Mouse (Mus musculus): ENCODE data around the gene BC035044. TPM values are rescaled to one million over a fixed set of nuclear protein-coding genes. Genes with fewer than 3 reads are reported as not detected.

Gene BC035044
- polyA plus RNA-seq (2014; fragmentation: Illumina TruSeq; extraction: RNeasy Lipid Tissue Mini Kit (QIAGEN cat#74804); ENCODE audit: low read depth, low replicate concordance), result 0.28 TPM

DNA sequence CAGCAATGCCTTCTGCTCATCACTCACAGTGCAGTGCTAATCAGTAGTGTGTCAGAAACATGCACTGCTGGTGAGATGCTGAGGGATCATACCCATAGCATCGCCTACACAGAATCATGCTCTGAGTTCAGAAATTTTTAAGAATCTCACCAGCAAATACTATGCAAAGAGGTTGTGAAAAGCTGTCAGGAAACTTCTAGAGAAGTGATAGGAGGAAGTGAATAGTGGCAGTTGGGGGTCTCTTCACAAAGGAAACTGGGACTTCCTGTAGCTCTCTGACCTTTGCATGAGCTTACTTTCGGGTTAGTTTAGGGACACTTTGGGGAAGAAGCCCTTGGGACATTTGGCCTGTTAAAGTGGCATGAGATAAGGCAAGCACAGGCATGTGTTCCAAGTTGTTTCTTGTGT lies at the start of gene BC035044:
Gene BC035044, minus strand, starts transcription at position 179 of the 408 bp plus-strand sequence.

GRCm38 (mm10) chr6:128934081-128934480 lies 43.2 kb upstream of the BC035044 start, which contains the start of gene Clec2g:
Gene Clec2g, plus strand, starts transcription at chr6:128934381.

GRCm38 (mm10) chr6:128887091-128887790 lies 3.7 kb downstream of the BC035044 start, which contains the start of gene Clec2i:
Gene Clec2i, plus strand, starts transcription at chr6:128887588.

GRCm38 (mm10) chr6:128826132-128826531 lies 64.8 kb downstream of the BC035044 start, which contains the start of the genes Gm44511 and Klrb1b:
Gene Gm44511, minus strand, starts transcription at chr6:128826315.
Gene Klrb1b, minus strand, starts transcription at chr6:128826331.

Other genes with a start within 250 kb of the BC035044 start
- 152 TPM for gene Clec2h, start 228.7 kb downstream of the BC035044 start, polyA plus RNA-seq (2014; fragmentation: Illumina TruSeq; extraction: RNeasy Lipid Tissue Mini Kit (QIAGEN cat#74804); ENCODE audit: low read depth, low replicate concordance)
- gene Klrb1, start 168.1 kb downstream of the BC035044 start, polyA plus RNA-seq (2014; fragmentation: Illumina TruSeq; extraction: RNeasy Lipid Tissue Mini Kit (QIAGEN cat#74804); ENCODE audit: low read depth, low replicate concordance), result not detected
- gene Klrb1c, start 101.9 kb downstream of the BC035044 start, polyA plus RNA-seq (2014; fragmentation: Illumina TruSeq; extraction: RNeasy Lipid Tissue Mini Kit (QIAGEN cat#74804); ENCODE audit: low read depth, low replicate concordance), result not detected
- gene Gm44511, start 64.8 kb downstream of the BC035044 start, polyA plus RNA-seq (2014; fragmentation: Illumina TruSeq; extraction: RNeasy Lipid Tissue Mini Kit (QIAGEN cat#74804); ENCODE audit: low read depth, low replicate concordance), result not detected
- gene Klrb1b, start 64.8 kb downstream of the BC035044 start, polyA plus RNA-seq (2014; fragmentation: Illumina TruSeq; extraction: RNeasy Lipid Tissue Mini Kit (QIAGEN cat#74804); ENCODE audit: low read depth, low replicate concordance), result 0.73 TPM
- 1.2 TPM for gene Clec2i, start 3.5 kb downstream of the BC035044 start, polyA plus RNA-seq (2014; fragmentation: Illumina TruSeq; extraction: RNeasy Lipid Tissue Mini Kit (QIAGEN cat#74804); ENCODE audit: low read depth, low replicate concordance)
- not detected for gene Clec2g, start 43.3 kb upstream of the BC035044 start, polyA plus RNA-seq (2014; fragmentation: Illumina TruSeq; extraction: RNeasy Lipid Tissue Mini Kit (QIAGEN cat#74804); ENCODE audit: low read depth, low replicate concordance)
- 1.3 TPM for gene Klrb1f, start 154.8 kb upstream of the BC035044 start, polyA plus RNA-seq (2014; fragmentation: Illumina TruSeq; extraction: RNeasy Lipid Tissue Mini Kit (QIAGEN cat#74804); ENCODE audit: low read depth, low replicate concordance)
- gene Clec2e, start 209.8 kb upstream of the BC035044 start, polyA plus RNA-seq (2014; fragmentation: Illumina TruSeq; extraction: RNeasy Lipid Tissue Mini Kit (QIAGEN cat#74804); ENCODE audit: low read depth, low replicate concordance), result 0.53 TPM